9 mouse cellular contexts compared by ENCODE assay signal in the genomic region with DNA sequence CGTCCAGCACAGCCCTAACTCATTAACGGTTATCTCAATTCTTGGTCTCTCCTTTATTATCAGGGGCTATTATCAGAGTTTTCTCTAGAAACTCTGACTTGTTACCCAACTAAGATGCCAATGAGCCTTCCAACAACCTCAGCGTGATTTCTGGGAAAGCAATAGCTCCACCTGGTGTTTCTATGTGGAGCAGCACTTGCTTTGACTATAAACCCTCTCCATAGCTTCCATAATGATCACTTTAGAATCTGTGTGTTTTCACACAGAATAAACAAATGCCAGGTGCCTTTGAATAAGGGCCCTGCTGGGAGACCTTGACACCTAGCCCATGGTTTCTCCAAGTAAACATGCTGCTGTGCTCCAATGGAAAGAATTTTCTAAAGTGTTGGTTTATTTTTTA. TPM values are rescaled to one million over a fixed set of nuclear protein-coding genes. Genes with fewer than 3 reads are reported as not detected.
DNase-seq lines count a peak whose midpoint lies in the region; ATAC-seq and TF ChIP-seq lines count a peak whose summit lies in the region.
"Had no signal": no experiment of that assay in that cellular context is flagged by ENCODE, and none has a peak within 500 bp of the region (broad histone marks: within the 10 kb centered on the region; RNA-seq: fewer than 3 reads in every experiment).

No protein-coding gene starts in this region.

- H3K4me1 ChIP-seq in liver, embryonic 14.5 days (replicated peaks; ENCODE audit: control insufficient read depth in 2 of 2, insufficient read depth in 2 of 2, low read length in 1 of 2), result no peaks in the 10 kb centered on the region
- H3K4me1 ChIP-seq in hindbrain, embryonic 16.5 days (ENCODE audit: control insufficient read depth, insufficient read depth, low read depth, low read length), result no peaks in the 10 kb centered on the region

- TF ChIP-seq EP300 in liver, embryonic 14.5 days (IDR thresholded peaks at IDR 0.05; ENCODE audit: low read depth), result no peak

- TF ChIP-seq CTCF in liver, embryonic 14.5 days (IDR thresholded peaks at IDR 0.05; ENCODE audit: low read depth), result peak; percentile 36

- H3K4me2 ChIP-seq in liver, embryonic 14.5 days (ENCODE audit: low read depth), result no peak overlapping the region
- no peak overlapping the region for H3K4me2 ChIP-seq in hindbrain, embryonic 16.5 days (ENCODE audit: low read length)

- 37% methylated on average over 3 of the region's 3 CpGs for WGBS in liver, embryonic 14.5 days (ENCODE audit: insufficient replicate concordance)
- WGBS in hindbrain, embryonic 16.5 days, result 57% methylated on average over 3 of the region's 3 CpGs

- no peaks in the 10 kb centered on the region for H3K36me3 ChIP-seq in liver, embryonic 14.5 days (replicated peaks; ENCODE audit: control insufficient read depth, insufficient read depth, low read depth)
- H3K36me3 ChIP-seq in hindbrain, embryonic 16.5 days (ENCODE audit: control insufficient read depth, insufficient read depth, low read length), result no peaks in the 10 kb centered on the region

- H3K9me3 ChIP-seq in liver, embryonic 14.5 days (ENCODE audit: control insufficient read depth, low read length), result no peaks in the 10 kb centered on the region
- no peaks in the 10 kb centered on the region for H3K9me3 ChIP-seq in hindbrain, embryonic 16.5 days (ENCODE audit: control insufficient read depth, low read length)

- no peaks in the 10 kb centered on the region for H3K27me3 ChIP-seq in liver, embryonic 14.5 days (ENCODE audit: control insufficient read depth, insufficient read depth, low read length)
- H3K27me3 ChIP-seq in hindbrain, embryonic 16.5 days (replicated peaks; ENCODE audit: control insufficient read depth, insufficient read depth, low read length), result no peaks in the 10 kb centered on the region

- intact Hi-C loops in left cerebral cortex, postnatal 25 days (cut with DNase I), result loop anchor here (1.0 to 10.0 kb wide), 5 partner anchors 154 to 1271 kb away; no protein-coding TSS in a partner anchor

- H3K4me3 ChIP-seq in liver, embryonic 14.5 days (ENCODE audit: insufficient read depth in 1 of 2, low read depth in 2 of 2, low read length in 2 of 2), result no peak overlapping the region
- H3K4me3 ChIP-seq in hindbrain, embryonic 16.5 days (ENCODE audit: low read length), result no peak overlapping the region

- H3K9ac ChIP-seq in liver, embryonic 14.5 days (replicated peaks), result no peak overlapping the region
- H3K9ac ChIP-seq in hindbrain, embryonic 16.5 days (ENCODE audit: low read depth, low read length), result no peak overlapping the region

- H3K27ac ChIP-seq in liver, embryonic 14.5 days, result no peak overlapping the region
- H3K27ac ChIP-seq in hindbrain, embryonic 16.5 days (ENCODE audit: low read depth, low read length), result no peak overlapping the region

- DNase-seq in liver, embryonic 14.5 days (ENCODE audit: low read depth in 3 of 3, low spot score in 3 of 3), result no peak
- DNase-seq in liver, result no peak
- peak; percentile 47 for DNase-seq in NIH3T3 (ENCODE audit: low read depth)
- peak; percentile 49 for DNase-seq in cerebellum, adult 11 months
- peak; percentile 34 to 36 for DNase-seq in left cerebral cortex, postnatal 25 days (ENCODE audit: low spot score in 2 of 2)
- no peak for DNase-seq in ovary, adult 18-20 months (ENCODE audit: low spot score)
- DNase-seq in thymus, postnatal 14 days, result no peak

- ATAC-seq in liver, embryonic 14.5 days (ENCODE audit: insufficient read depth), result no peak
- ATAC-seq in hindbrain, embryonic 16.5 days, result peak; percentile 58; the same call in 1 of the 2 replicates

RNA-seq across cellular contexts. Expression of a gene that starts 12.8 kb away (rescaled TPM):
- not detected in 2 replicates for polyA plus RNA-seq in liver, embryonic 14.5 days (2012; rRNA removed)
- polyA plus RNA-seq in liver, embryonic 14.5 days (2014; fragmentation: Nextera tagmentation; extraction: Ambion mirVana), result not detected in 2 replicates
- polyA plus RNA-seq in hindbrain, embryonic 16.5 days (2015; fragmentation: Nextera tagmentation; extraction: Ambion mirVana), result not detected in 2 replicates
- not detected for total RNA-seq in left cerebral cortex, postnatal 25 days (2021)
- polyA plus RNA-seq: lung, embryonic 16.5 days had no signal

Comparison
In these comparisons a context has a peak if more than half of its experiments do, and no peak if none do; other contexts are left out.
1. DNase-seq: peak in NIH3T3 (single experiment), cerebellum, adult 11 months (single experiment) and left cerebral cortex, postnatal 25 days (2 of 2); none in liver, embryonic 14.5 days (0 of 3), liver (single experiment), ovary, adult 18-20 months (single experiment) and thymus, postnatal 14 days (single experiment).